Mouse (Mus musculus) CD4-positive helper T cell, adult 2 months (primary cell): ENCODE results near the gene Cavin2.

Experiments
- DNase-seq: peaks from one replicate; pipeline ENCODE4 v3.0.0-alpha.2; 2012; ENCODE audit warnings: low read depth, missing footprints, low spot score

Gene Cavin2

GRCm38 (mm10) chr1:51288755-51289619, at the start of gene Cavin2:
Gene Cavin2, plus strand, starts transcription at chr1:51289126.
- no peak for DNase-seq

GRCm38 (mm10) chr1:51241311-51241986, 47.5 kb upstream of the Cavin2 start:
- DNase-seq: no peak

GRCm38 (mm10) chr1:51243294-51243693, 45.6 kb upstream of the Cavin2 start:
- no peak for DNase-seq

GRCm38 (mm10) chr1:51243869-51244268, 45.1 kb upstream of the Cavin2 start:
- DNase-seq: no peak

- no peak for DNase-seq
These were observed 43.5 kb upstream of the Cavin2 start for GRCm38 (mm10) chr1:51245381-51245780.

- no peak for DNase-seq
These were observed 38.6 kb upstream of the Cavin2 start for GRCm38 (mm10) chr1:51250302-51250701.

- no peak for DNase-seq
These were observed 23.7 kb upstream of the Cavin2 start for GRCm38 (mm10) chr1:51265118-51265800.

GRCm38 (mm10) chr1:51265926-51266325, 23.0 kb upstream of the Cavin2 start:
- DNase-seq: no peak

GRCm38 (mm10) chr1:51267125-51267524, 21.8 kb upstream of the Cavin2 start:
- DNase-seq: no peak

GRCm38 (mm10) chr1:51268225-51268624, 20.7 kb upstream of the Cavin2 start:
- DNase-seq: no peak

GRCm38 (mm10) chr1:51270196-51270935, 18.6 kb upstream of the Cavin2 start:
- DNase-seq: no peak

GRCm38 (mm10) chr1:51271845-51272244, 17.1 kb upstream of the Cavin2 start:
- no peak for DNase-seq

GRCm38 (mm10) chr1:51272583-51273201, 16.2 kb upstream of the Cavin2 start:
- no peak for DNase-seq

GRCm38 (mm10) chr1:51277879-51278567, 10.9 kb upstream of the Cavin2 start:
- no peak for DNase-seq

GRCm38 (mm10) chr1:51288201-51288600, 725 bp upstream of the Cavin2 start:
- no peak for DNase-seq

GRCm38 (mm10) chr1:51289620-51290445, 907 bp downstream of the Cavin2 start:
- no peak for DNase-seq

- DNase-seq: no peak
These were observed 1.7 kb downstream of the Cavin2 start for GRCm38 (mm10) chr1:51290634-51291033.

GRCm38 (mm10) chr1:51292348-51292747, 3.4 kb downstream of the Cavin2 start:
- DNase-seq: no peak

- DNase-seq: no peak
These were observed 11.5 kb downstream of the Cavin2 start for GRCm38 (mm10) chr1:51300295-51300930.
